Mouse (Mus musculus) midbrain, embryonic 15.5 days (tissue): ENCODE measurements around the gene Pim2. TPM values are rescaled to one million over a fixed set of nuclear protein-coding genes. Genes with fewer than 3 reads are reported as not detected.
"Not testable (repeated sequence)": the region's sequence is repeated elsewhere in the genome, so short reads cannot be mapped to it uniquely, and the experiment has no call there.

ENCODE experiments used
- ATAC-seq: fragments of 200-750 bp; cut with Nextera tagmentation; replicated peaks from 2 replicates; pipeline ENCODE4 v1.8.0; 2017; ENCODE audit warnings: moderate TSS enrichment
- H3K27ac ChIP-seq: fragments of 300-500 bp; sonication (generic); 2 replicates; pipeline ENCODE4 v1.5.1; 2015; ENCODE audit warnings: mild to moderate bottlenecking, inconsistent platforms
- H3K27me3 ChIP-seq: fragments of 300-500 bp; sonication (generic); replicated peaks from 2 replicates; pipeline ENCODE4 v1.6.1; 2015; ENCODE audit warnings: inconsistent platforms
- H3K36me3 ChIP-seq: fragments of 300-500 bp; sonication (generic); replicated peaks from 2 replicates; pipeline ENCODE4 v1.6.1; 2015; ENCODE audit warnings: inconsistent platforms
- H3K4me1 ChIP-seq: fragments of 300-500 bp; sonication (generic); 2 replicates; pipeline ENCODE4 v1.6.1; 2015; ENCODE audit warnings: inconsistent platforms
- H3K4me2 ChIP-seq: fragments of 300-500 bp; sonication (generic); 2 replicates; pipeline ENCODE4 v1.6.1; 2015; ENCODE audit warnings: inconsistent platforms, mild to moderate bottlenecking, moderate library complexity
- H3K4me3 ChIP-seq: fragments of 300-500 bp; sonication (generic); 2 replicates; pipeline ENCODE4 v1.5.1; 2015; ENCODE audit warnings: mild to moderate bottlenecking, inconsistent platforms
- H3K9ac ChIP-seq: fragments of 300-500 bp; sonication (generic); 2 replicates; pipeline ENCODE4 v1.6.1; 2015; ENCODE audit warnings: mild to moderate bottlenecking, inconsistent platforms
- H3K9me3 ChIP-seq: fragments of 300-500 bp; sonication (generic); 2 replicates; pipeline ENCODE4 v1.6.1; 2016; ENCODE audit warnings: inconsistent platforms
- WGBS: fragments of 180-500 bp; shearing (Covaris S2); methylation state at CpG from one replicate; pipeline ENCODE4 v1.1.7; 2015; ENCODE audit warnings: mixed read lengths; 5-methylcytosine and 5-hydroxymethylcytosine counted together
- polyA plus RNA-seq: library from polyadenylated mRNA; unstranded; fragments of >200 nt; fragmentation: Nextera tagmentation; extraction: Ambion mirVana; gene quantifications from 2 replicates; pipeline ENCODE4 v1.2.1, GENCODE M21; 2015

Gene Pim2
- polyA plus RNA-seq, 1 experiment from 2014 or later = 21.7 TPM

DNA sequence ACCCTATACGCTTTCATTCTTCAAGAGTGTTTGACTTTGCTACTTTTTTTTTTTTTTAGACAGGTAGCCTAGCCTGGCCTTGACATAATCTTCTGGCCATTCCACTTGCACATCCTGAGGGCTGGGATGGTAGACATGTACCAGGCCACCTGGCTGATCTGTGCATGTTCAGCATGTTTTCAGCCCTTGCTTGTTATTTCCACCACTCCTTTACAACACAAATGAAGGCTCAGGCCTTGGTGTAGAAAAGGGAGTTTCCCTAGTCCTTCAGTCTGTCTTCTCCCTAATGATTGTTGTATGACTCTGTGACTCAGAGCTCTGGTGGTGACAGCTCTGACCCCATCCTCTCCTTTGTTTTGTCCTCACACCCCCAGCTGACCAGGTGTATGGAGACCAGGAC lies 10.9 kb upstream of the Pim2 start:
- H3K4me2 ChIP-seq = no peak overlapping the region
- no peaks in the 10 kb centered on the region; the same call in 1 of the 2 replicates for H3K36me3 ChIP-seq
- no peaks in the 10 kb centered on the region for H3K27me3 ChIP-seq
- no peak overlapping the region for H3K4me3 ChIP-seq
- no peaks in the 10 kb centered on the region for H3K9me3 ChIP-seq
- ATAC-seq = no peak
- 100% methylated on average over 1 of the region's 1 CpGs for WGBS
- no peaks in the 10 kb centered on the region for H3K4me1 ChIP-seq
- no peak overlapping the region for H3K9ac ChIP-seq
- no peak overlapping the region for H3K27ac ChIP-seq

GRCm38 (mm10) chrX:7868506-7868905 lies 9.6 kb upstream of the Pim2 start:
- no peak overlapping the region for H3K9ac ChIP-seq
- no peak overlapping the region for H3K27ac ChIP-seq
- no peaks in the 10 kb centered on the region; the same call in 1 of the 2 replicates for H3K36me3 ChIP-seq
- WGBS = 31% methylated on average over 2 of the region's 2 CpGs
- H3K4me3 ChIP-seq = no peak overlapping the region
- H3K4me2 ChIP-seq = no peak overlapping the region
- no peaks in the 10 kb centered on the region for H3K9me3 ChIP-seq
- no peaks in the 10 kb centered on the region for H3K27me3 ChIP-seq
- H3K4me1 ChIP-seq = no peaks in the 10 kb centered on the region
- ATAC-seq = no peak

DNA sequence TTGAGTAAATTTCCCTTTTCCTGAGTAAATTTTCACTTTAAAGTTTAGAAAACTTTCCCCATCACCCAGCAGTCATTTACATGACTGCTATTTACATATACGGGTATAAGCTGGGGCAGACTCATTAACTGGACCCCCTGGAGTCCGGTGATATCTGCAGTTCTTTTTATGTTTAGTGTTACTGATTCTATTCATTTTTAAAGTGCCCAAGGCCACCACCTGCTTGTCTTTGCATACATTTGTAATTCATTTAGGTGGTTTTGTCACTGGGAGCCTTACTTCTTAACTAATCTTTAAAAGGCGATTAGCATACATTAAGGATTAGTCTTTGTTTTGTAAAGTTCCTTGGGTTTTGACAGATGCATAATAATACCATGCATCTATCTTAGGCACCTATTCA lies 8.2 kb upstream of the Pim2 start:
- Histone ChIP-seq H3K4me3 (no peak overlapping the region), H3K9me3 (no peaks in the 10 kb centered on the region), H3K9ac (no peak overlapping the region), H3K4me1 (no peaks in the 10 kb centered on the region), H3K27me3 (no peaks in the 10 kb centered on the region), H3K27ac (no peak overlapping the region), H3K36me3 (no peaks in the 10 kb centered on the region; the same call in 1 of the 2 replicates), H3K4me2 (no peak overlapping the region)
- WGBS = 25% methylated on average over 3 of the region's 3 CpGs
- ATAC-seq = no peak

GRCm38 (mm10) chrX:7878495-7878894 lies 433 bp downstream of the Pim2 start:
- Histone ChIP-seq H3K9ac (peak overlapping the region; percentile 68), H3K9me3 (no peaks in the 10 kb centered on the region), H3K36me3 (no peaks in the 10 kb centered on the region), H3K4me3 (peak overlapping the region; percentile 60), H3K4me2 (peak overlapping the region; percentile 79), H3K4me1 (peaks cover 10% of the 10 kb centered on the region), H3K27me3 (no peaks in the 10 kb centered on the region), H3K27ac (peak overlapping the region; percentile 79)
- ATAC-seq = peak; percentile 46
- 24% methylated on average over 21 of the region's 21 CpGs for WGBS

DNA sequence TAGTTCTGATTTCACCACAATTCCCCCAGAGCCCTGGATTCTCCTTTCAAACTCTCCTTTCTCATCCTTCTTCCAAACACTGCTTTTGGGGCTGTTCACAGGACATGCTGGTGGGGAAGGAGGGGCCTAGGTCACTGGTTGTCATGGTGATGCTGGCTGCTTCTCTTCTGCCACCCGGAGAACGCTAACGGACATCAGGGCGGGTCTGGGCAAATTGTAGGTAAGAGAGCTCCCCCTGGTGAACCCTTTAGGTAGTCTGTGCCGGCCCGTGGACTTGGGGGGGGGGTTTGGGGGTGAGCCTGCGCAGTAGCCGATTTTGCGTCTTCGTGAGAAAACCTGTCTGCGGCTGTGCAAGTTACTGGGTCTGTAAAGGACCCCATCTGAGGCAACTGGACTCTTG lies 1.8 kb downstream of the Pim2 start:
- peak overlapping the region; percentile 49 for H3K27ac ChIP-seq
- no peaks in the 10 kb centered on the region for H3K9me3 ChIP-seq
- no peak overlapping the region for H3K9ac ChIP-seq
- H3K4me3 ChIP-seq = peak overlapping the region; percentile 60
- peaks cover 12% of the 10 kb centered on the region for H3K4me1 ChIP-seq
- WGBS = 17% methylated on average over 11 of the region's 11 CpGs
- peak; percentile 49 for ATAC-seq
- no peaks in the 10 kb centered on the region for H3K27me3 ChIP-seq
- H3K4me2 ChIP-seq = peak overlapping the region; percentile 79
- H3K36me3 ChIP-seq = no peaks in the 10 kb centered on the region

- ATAC-seq = peak; percentile 90
- WGBS = 21% methylated on average over 48 of the region's 49 CpGs
These were observed 5.9 kb downstream of the Pim2 start, which contains the start of gene Slc35a2 for GRCm38 (mm10) chrX:7883841-7884567. Gene Slc35a2, plus strand, starts transcription at chrX:7884028.

GRCm38 (mm10) chrX:7898211-7898610 lies 20.1 kb downstream of the Pim2 start:
- peak overlapping the region; percentile 54 for H3K4me2 ChIP-seq
- H3K9me3 ChIP-seq = no peaks in the 10 kb centered on the region
- 38% methylated on average over 13 of the region's 13 CpGs for WGBS
- H3K27ac ChIP-seq = peak overlapping the region; percentile 92
- H3K4me1 ChIP-seq = peaks cover 13% of the 10 kb centered on the region
- no peaks in the 10 kb centered on the region; the same call in 1 of the 2 replicates for H3K36me3 ChIP-seq
- no peak for ATAC-seq
- peak overlapping the region; percentile 52 for H3K9ac ChIP-seq
- H3K27me3 ChIP-seq = no peaks in the 10 kb centered on the region
- peak overlapping the region; percentile 60 for H3K4me3 ChIP-seq

More at GRCm38 (mm10) chrX:7883841-7884567, 5.9 kb downstream of the Pim2 start, which contains the start of gene Slc35a2:
- Histone ChIP-seq H3K9me3 (no peaks in the 10 kb centered on the region), H3K4me3 (peak within 1 kb of the TSS; percentile 56), H3K27me3 (no peaks in the 10 kb centered on the region), H3K4me2 (peak within 1 kb of the TSS; percentile 56), H3K4me1 (peaks cover 17% of the 10 kb centered on the region), H3K9ac (peak within 1 kb of the TSS; percentile 48), H3K27ac (peak within 1 kb of the TSS; percentile 91), H3K36me3 (no peaks in the 10 kb centered on the region)

GRCm38 (mm10) chrX:7898880-7899874 lies 21.1 kb downstream of the Pim2 start, which contains the start of the genes Pqbp1 and Timm17b:
Gene Pqbp1, minus strand, starts transcription at chrX:7899269.
Gene Timm17b, plus strand, starts transcription at chrX:7899357.
- Histone ChIP-seq H3K27me3 (no peaks in the 10 kb centered on the region), H3K4me1 (peaks cover 13% of the 10 kb centered on the region), H3K9ac (peak within 1 kb of the TSS; percentile 55), H3K4me2 (peak within 1 kb of the TSS; percentile 54), H3K27ac (peak within 1 kb of the TSS; percentile 92), H3K4me3 (peak within 1 kb of the TSS; percentile 60), H3K9me3 (no peaks in the 10 kb centered on the region), H3K36me3 (no peaks in the 10 kb centered on the region; the same call in 1 of the 2 replicates)
- 19% methylated on average over 58 of the region's 62 CpGs for WGBS
- peak; percentile 99 for ATAC-seq

DNA sequence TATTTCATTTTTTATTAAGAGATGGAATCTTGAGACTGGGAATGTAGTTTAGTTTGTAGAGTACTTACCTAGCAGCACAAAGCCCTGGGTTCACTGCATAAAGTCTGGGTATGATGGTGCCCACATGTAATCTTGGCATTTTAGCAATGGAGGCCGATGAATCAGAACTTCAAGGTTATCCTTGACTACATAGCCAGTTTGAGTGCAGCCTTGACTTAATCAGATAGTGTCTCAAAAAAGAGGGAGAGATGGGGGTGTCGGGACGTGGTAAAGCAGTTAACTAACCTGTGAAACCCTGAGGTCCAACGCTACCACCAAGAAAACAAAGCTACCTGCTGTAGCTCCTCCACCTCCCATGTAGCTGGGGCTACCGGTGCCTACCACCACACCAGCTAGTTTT lies 26.4 kb downstream of the Pim2 start:
- H3K27ac ChIP-seq = no peak overlapping the region
- H3K4me1 ChIP-seq = peaks cover 5% of the 10 kb centered on the region; the same call in 1 of the 2 replicates
- H3K27me3 ChIP-seq = no peaks in the 10 kb centered on the region
- no peaks in the 10 kb centered on the region for H3K9me3 ChIP-seq
- no peak overlapping the region for H3K4me3 ChIP-seq
- ATAC-seq = no peak
- H3K4me2 ChIP-seq = no peak overlapping the region
- H3K36me3 ChIP-seq = no peaks in the 10 kb centered on the region
- WGBS = 97% methylated on average over 5 of the region's 5 CpGs
- H3K9ac ChIP-seq = no peak overlapping the region

GRCm38 (mm10) chrX:7907735-7908134 lies 29.7 kb downstream of the Pim2 start, which contains the start of gene Gm10491:
Gene Gm10491, minus strand, starts transcription at chrX:7907835.
- WGBS = 90% methylated on average over 5 of the region's 5 CpGs
- Histone ChIP-seq H3K4me1 (no peaks in the 10 kb centered on the region), H3K4me3 (no peak within 1 kb of the TSS), H3K4me2 (no peak within 1 kb of the TSS), H3K36me3 (no peaks in the 10 kb centered on the region), H3K27me3 (no peaks in the 10 kb centered on the region), H3K27ac (no peak within 1 kb of the TSS), H3K9me3 (no peaks in the 10 kb centered on the region), H3K9ac (no peak within 1 kb of the TSS)
- ATAC-seq = no peak

DNA sequence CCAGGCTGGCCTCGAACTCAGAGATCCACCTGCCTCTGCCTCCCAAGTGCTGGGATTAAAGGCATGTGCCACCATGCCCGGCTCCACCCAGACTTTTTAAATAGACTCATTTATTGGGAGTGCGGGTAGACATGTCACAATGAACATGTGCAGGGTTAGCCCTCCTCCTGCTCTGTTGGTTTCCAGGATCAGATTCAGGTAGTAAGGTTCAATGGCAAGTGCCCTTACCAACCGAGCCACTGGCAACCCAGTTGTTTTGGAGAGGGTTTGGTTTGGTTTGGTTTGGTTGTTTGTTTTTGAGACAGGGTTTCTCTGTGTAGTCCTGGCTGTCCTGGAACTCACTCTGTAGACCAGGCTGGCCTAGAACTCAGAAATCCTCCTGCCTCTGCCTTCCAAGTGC lies 31.2 kb downstream of the Pim2 start, which contains the start of gene Gm10490:
Gene Gm10490 (plus strand): TSS at position 301 of the 400 bp plus-strand sequence.
- 95% methylated on average over 4 of the region's 4 CpGs for WGBS
- not testable (repeated sequence) for H3K9me3 ChIP-seq, H3K36me3 ChIP-seq, H3K4me2 ChIP-seq, H3K27ac ChIP-seq, H3K27me3 ChIP-seq, H3K9ac ChIP-seq, H3K4me1 ChIP-seq, H3K4me3 ChIP-seq, ATAC-seq

DNA sequence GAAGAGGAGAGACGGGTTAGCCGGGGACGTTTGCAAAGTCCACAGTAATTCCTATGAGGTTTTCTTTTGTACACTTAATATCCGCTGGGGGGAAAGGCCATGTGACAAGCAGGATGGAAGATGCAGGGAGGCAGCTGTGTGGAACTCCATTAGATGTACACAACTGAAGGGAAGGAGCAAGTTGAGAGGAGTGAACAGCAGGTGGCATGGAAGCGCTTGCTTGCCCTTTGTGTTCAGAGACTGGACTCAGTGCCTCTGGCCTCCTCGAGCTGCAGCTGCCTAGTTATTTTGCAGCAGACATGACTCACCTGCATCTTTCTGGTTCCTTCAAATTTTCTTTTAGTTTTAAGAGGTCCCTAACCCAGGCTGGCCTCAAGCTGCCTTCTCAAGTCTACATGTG lies 32.4 kb downstream of the Pim2 start:
- peak; percentile 60 for ATAC-seq
- WGBS = 42% methylated on average over 6 of the region's 6 CpGs

More for the DNA sequence above, 32.4 kb downstream of the Pim2 start:
- Histone ChIP-seq H3K4me3 (no peak overlapping the region), H3K4me1 (no peaks in the 10 kb centered on the region), H3K27me3 (no peaks in the 10 kb centered on the region), H3K4me2 (no peak overlapping the region), H3K36me3 (no peaks in the 10 kb centered on the region), H3K9me3 (no peaks in the 10 kb centered on the region), H3K9ac (no peak overlapping the region), H3K27ac (no peak overlapping the region)
